Mouse (Mus musculus) intestine, postnatal 0 days (tissue): Measurements from ENCODE around the gene Pla2g3. TPM values are rescaled to one million over a fixed set of nuclear protein-coding genes. Genes with fewer than 3 reads are reported as not detected.

Experiments
- ATAC-seq: fragments of 200-750 bp; cut with Nextera tagmentation; 2 replicates; pipeline ENCODE4 v1.8.0; 2017; ENCODE audit warnings: mild to moderate bottlenecking, moderate TSS enrichment, moderate library complexity
- H3K27ac ChIP-seq: fragments of 300-500 bp; sonication (generic); 2 replicates; pipeline ENCODE4 v1.5.1; 2014; ENCODE audit warnings: mild to moderate bottlenecking, low read depth, low read length, moderate library complexity
- H3K27me3 ChIP-seq: fragments of 300-500 bp; sonication (generic); replicated peaks from 2 replicates; pipeline ENCODE4 v1.6.1; 2014; ENCODE audit warnings: low read length, mixed read lengths; ENCODE audit not compliant: control insufficient read depth, insufficient read depth
- H3K36me3 ChIP-seq: fragments of 300-500 bp; sonication (generic); 2 replicates; pipeline ENCODE4 v1.6.1; 2014; ENCODE audit warnings: mild to moderate bottlenecking, moderate library complexity; ENCODE audit not compliant: control insufficient read depth, insufficient read depth
- H3K4me1 ChIP-seq: fragments of 300-500 bp; sonication (generic); replicated peaks from 2 replicates; pipeline ENCODE4 v1.6.1; 2014; ENCODE audit warnings: antibody characterized with exemption, low read length, mixed read lengths; ENCODE audit not compliant: control insufficient read depth, insufficient read depth
- H3K4me2 ChIP-seq: fragments of 300-500 bp; sonication (generic); replicated peaks from 2 replicates; pipeline ENCODE4 v1.6.1; 2014; ENCODE audit warnings: low read depth, mild to moderate bottlenecking, moderate library complexity
- H3K4me3 ChIP-seq: fragments of 300-500 bp; sonication (generic); 2 replicates; pipeline ENCODE4 v1.5.1; 2014; ENCODE audit warnings: low read depth, low read length
- H3K9ac ChIP-seq: fragments of 300-500 bp; sonication (generic); 2 replicates; pipeline ENCODE4 v1.6.1; 2014; ENCODE audit warnings: mild to moderate bottlenecking, low read depth, low read length
- H3K9me3 ChIP-seq: fragments of 300-500 bp; sonication (generic); 2 replicates; pipeline ENCODE4 v1.6.1; 2016; ENCODE audit warnings: mixed run types; ENCODE audit not compliant: control insufficient read depth
- CTCF ChIP-seq: sonication (generic); IDR thresholded peaks from 2 replicates; pipeline ENCODE4 v1.5.1; 2016; ENCODE audit warnings: low read depth, mild to moderate bottlenecking, control low read depth, antibody characterized with exemption, moderate library complexity
- WGBS: fragments of 180-500 bp; shearing (Covaris S2); extraction: QIAGEN DNeasy Blood & Tissue Kit; methylation state at CpG from one replicate; pipeline ENCODE4 v1.1.7; 2014; 5-methylcytosine and 5-hydroxymethylcytosine counted together
- polyA plus RNA-seq: library from polyadenylated mRNA; unstranded; fragments of >200 nt; fragmentation: Nextera tagmentation; extraction: Ambion mirVana; gene quantifications from 2 replicates; pipeline ENCODE4 v1.2.1, GENCODE M21; 2015

Pla2g3 gene
- polyA plus RNA-seq, 1 experiment from 2014 or later = 0.30 TPM

DNA sequence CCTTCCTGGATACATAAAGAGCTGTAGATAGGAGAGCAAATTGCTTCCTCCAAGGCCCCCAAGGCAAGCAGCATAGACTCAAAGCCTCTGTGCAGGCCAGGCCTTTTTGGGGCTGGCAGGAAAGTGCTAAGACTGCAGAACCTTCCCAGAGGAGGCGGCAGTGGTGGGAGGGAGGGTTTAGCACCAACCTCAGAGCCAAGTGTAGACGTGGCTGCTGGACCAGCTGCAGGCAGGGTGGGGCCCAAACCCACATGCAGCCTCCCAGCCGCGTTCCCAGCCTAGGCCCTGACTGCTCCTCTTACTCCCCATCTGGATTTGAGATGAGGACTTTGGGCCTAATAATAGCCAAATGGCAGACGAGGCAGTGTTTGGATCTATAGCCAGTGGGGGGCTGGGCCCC, 54.9 kb downstream of the Pla2g3 start:
- H3K9me3 ChIP-seq = no peaks in the 10 kb centered on the region
- no peak overlapping the region for H3K4me3 ChIP-seq
- peaks cover 6% of the 10 kb centered on the region; the same call in 1 of the 2 replicates for H3K4me1 ChIP-seq
- no peak overlapping the region for H3K9ac ChIP-seq
- WGBS = 39% methylated on average over 5 of the region's 5 CpGs
- no peak for ATAC-seq
- H3K36me3 ChIP-seq = no peaks in the 10 kb centered on the region
- H3K4me2 ChIP-seq = no peak overlapping the region
- H3K27ac ChIP-seq = no peak overlapping the region
- no peak for TF ChIP-seq CTCF
- H3K27me3 ChIP-seq = no peaks in the 10 kb centered on the region

- no peaks in the 10 kb centered on the region for H3K36me3 ChIP-seq
- no peaks in the 10 kb centered on the region for H3K9me3 ChIP-seq
- no peak overlapping the region for H3K9ac ChIP-seq
- TF ChIP-seq CTCF = peak; percentile 41
- no peak overlapping the region for H3K4me2 ChIP-seq
- no peak overlapping the region for H3K4me3 ChIP-seq
- ATAC-seq = no peak
- no peak overlapping the region for H3K27ac ChIP-seq
- H3K4me1 ChIP-seq = no peaks in the 10 kb centered on the region
- 99% methylated on average over 5 of the region's 5 CpGs for WGBS
- H3K27me3 ChIP-seq = no peaks in the 10 kb centered on the region
These were observed 56.3 kb downstream of the Pla2g3 start for GRCm38 (mm10) chr11:3544409-3544808.

DNA sequence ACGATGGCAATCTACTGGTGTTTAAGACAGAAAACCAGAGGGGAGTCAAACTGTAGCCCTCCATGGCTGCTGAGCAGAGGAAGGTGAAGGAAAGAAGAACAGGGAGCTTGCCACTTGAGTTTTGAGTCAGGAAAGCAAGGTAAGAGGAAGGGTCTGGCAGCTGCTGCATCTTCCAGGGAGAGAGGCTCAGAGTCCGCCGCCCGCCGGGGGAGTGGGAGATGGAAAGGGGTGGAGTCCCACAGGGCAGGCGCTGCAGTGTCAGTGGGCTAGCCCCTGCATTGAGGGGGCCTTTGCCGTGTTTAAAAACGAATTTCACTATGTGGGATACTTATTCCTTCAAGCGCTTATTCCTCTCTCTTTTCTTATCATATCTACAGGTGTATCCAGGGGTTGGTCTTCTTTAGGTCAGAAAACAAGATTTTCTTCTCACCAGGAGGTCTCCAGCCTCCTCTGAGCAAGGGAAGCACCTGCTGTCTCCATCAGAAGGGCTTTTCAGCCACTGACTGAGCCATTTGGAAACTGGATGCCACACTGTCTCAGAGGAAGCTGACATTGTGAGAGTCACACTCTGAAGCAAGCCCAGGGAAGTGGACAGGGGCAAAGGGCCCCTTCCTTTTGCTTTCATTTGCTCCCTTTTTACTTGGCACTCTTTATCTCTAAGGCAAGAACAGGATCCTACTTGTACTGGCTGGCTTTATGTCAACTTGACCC, 57.6 kb downstream of the Pla2g3 start:
- H3K4me1 ChIP-seq = no peaks in the 10 kb centered on the region
- no peak overlapping the region for H3K4me3 ChIP-seq
- TF ChIP-seq CTCF = no peak
- H3K9me3 ChIP-seq = no peaks in the 10 kb centered on the region
- no peak overlapping the region for H3K27ac ChIP-seq
- no peaks in the 10 kb centered on the region for H3K36me3 ChIP-seq
- no peaks in the 10 kb centered on the region for H3K27me3 ChIP-seq
- H3K9ac ChIP-seq = no peak overlapping the region
- no peak overlapping the region for H3K4me2 ChIP-seq
- peak; percentile 46; the same call in 1 of the 2 replicates for ATAC-seq
- 17% methylated on average over 9 of the region's 9 CpGs for WGBS

DNA sequence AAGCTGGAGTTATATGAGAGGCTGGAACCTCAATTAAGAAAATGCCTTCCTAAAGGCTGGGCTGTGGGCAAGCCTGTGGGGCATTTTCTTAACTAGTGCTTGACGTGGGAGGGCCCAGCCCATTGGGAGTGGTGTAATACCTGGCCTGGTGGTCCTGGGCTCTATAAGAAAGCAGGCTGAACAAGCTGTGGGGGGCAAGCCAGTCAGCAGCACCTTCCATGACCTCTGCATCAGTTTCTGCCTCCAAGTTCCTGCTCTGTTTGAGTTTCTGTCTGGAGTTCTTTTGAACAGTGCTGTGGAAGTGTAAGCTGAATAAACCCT, 58.1 kb downstream of the Pla2g3 start:
- ATAC-seq = no peak; the same call in 1 of the 2 replicates
- Histone ChIP-seq H3K4me2 (no peak overlapping the region), H3K4me3 (no peak overlapping the region), H3K27me3 (no peaks in the 10 kb centered on the region), H3K4me1 (no peaks in the 10 kb centered on the region), H3K9me3 (no peaks in the 10 kb centered on the region), H3K27ac (no peak overlapping the region), H3K36me3 (no peaks in the 10 kb centered on the region), H3K9ac (no peak overlapping the region)
- 16% methylated on average over 1 of the region's 1 CpGs for WGBS
- TF ChIP-seq CTCF = no peak

DNA sequence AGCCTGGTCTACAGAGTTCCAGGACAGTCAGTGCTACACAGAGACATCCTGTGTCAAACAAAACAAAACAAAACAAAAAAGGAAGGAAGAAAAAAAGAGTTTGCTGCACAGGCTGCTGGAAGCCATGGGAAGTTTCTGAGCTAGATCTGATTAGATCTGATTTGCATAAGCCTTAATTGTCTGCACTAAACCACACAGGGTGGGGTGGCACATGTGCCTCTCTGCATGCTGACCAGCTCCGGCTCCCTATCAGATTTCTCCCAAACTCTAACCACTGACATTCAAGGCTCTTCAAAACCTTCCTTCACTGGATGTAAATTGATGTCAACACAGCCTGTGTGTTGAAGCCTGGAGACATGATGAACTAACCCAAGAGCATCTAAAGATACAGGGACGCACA, 59.0 kb downstream of the Pla2g3 start:
- H3K9ac ChIP-seq = no peak overlapping the region
- H3K9me3 ChIP-seq = no peaks in the 10 kb centered on the region
- ATAC-seq = no peak
- no peak for TF ChIP-seq CTCF
- 78% methylated on average over 2 of the region's 2 CpGs for WGBS
- no peaks in the 10 kb centered on the region for H3K4me1 ChIP-seq
- no peaks in the 10 kb centered on the region for H3K27me3 ChIP-seq
- H3K36me3 ChIP-seq = no peaks in the 10 kb centered on the region
- H3K4me3 ChIP-seq = no peak overlapping the region
- no peak overlapping the region for H3K27ac ChIP-seq
- no peak overlapping the region for H3K4me2 ChIP-seq

DNA sequence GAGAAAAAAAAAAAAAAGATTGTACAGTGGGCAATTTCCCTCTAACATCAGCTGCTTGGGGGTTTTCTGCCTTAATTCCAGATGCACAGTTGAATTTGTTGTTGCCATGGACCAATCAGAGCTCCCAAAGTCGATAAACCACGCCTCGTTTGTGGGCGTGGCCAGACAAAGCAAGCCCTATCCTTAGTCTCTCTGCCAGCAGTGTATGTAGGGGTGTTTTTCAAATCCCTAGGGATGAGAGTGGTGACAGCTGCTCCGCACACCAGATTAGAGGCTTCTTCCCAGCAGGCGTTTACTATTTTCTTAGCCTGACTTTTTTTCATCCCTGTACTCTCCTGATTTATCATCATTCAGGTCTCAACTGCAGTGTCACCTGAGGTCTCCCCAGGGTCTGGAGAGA, 59.9 kb downstream of the Pla2g3 start:
- no peak for TF ChIP-seq CTCF
- Histone ChIP-seq H3K27me3 (no peaks in the 10 kb centered on the region), H3K9ac (no peak overlapping the region), H3K4me2 (no peak overlapping the region), H3K4me1 (no peaks in the 10 kb centered on the region), H3K9me3 (no peaks in the 10 kb centered on the region), H3K27ac (no peak overlapping the region), H3K4me3 (no peak overlapping the region), H3K36me3 (no peaks in the 10 kb centered on the region)
- WGBS = 49% methylated on average over 6 of the region's 6 CpGs
- no peak for ATAC-seq
